Mouse (Mus musculus): ENCODE results near the gene Dzank1. TPM values are rescaled to one million over a fixed set of nuclear protein-coding genes. Genes with fewer than 3 reads are reported as not detected.

Dzank1 gene
- polyA plus RNA-seq, 1 experiment, result 1.6 TPM

DNA sequence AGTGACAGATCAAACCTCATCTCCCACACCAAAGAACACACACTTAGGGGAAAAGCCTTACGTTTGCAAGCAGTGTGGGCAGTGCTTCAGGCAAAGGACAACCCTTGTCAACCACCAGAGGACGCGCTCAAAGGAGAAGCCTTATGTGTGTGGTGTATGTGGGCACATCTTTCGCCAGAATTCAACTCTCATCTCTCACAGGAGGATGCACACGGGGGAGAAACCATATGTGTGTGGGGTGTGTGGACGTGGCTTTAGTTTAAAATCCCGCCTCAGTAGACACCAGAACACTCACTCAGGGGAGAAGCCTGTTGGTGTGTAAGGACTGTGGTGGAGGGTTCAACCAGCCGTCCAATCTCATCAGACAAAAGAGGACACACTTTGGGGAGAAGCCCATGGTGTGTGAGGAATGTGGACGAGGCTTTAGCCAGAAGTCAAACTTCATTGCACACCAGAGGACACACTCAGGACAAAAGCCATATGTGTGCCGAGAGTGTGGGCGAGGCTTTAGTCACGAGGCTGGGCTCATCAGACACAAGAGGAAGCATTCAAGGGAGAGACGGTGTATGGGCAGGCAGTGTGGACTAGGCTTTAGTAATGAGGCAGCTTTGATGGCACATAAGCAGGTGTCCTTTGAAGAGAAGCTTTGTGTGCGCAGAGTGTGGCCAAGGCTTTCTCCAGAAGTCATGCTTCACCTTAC is 61.2 kb downstream of the Dzank1 start:
- no peak for DNase-seq (ENCODE audit: low read depth)

GRCm38 (mm10) chr2:144464799-144465760 is 62.1 kb downstream of the Dzank1 start:
- no peak for DNase-seq (ENCODE audit: low read depth)

- DNase-seq (ENCODE audit: low read depth), result no peak
These were observed 63.0 kb downstream of the Dzank1 start for GRCm38 (mm10) chr2:144464182-144464581.

GRCm38 (mm10) chr2:144458975-144459754 is 68.0 kb downstream of the Dzank1 start:
- no peak for DNase-seq (ENCODE audit: low read depth)

GRCm38 (mm10) chr2:144458355-144458754 is 68.9 kb downstream of the Dzank1 start:
- DNase-seq (ENCODE audit: low read depth), result no peak

GRCm38 (mm10) chr2:144452364-144453008 is 74.7 kb downstream of the Dzank1 start:
- no peak for DNase-seq (ENCODE audit: low read depth)

- DNase-seq (ENCODE audit: low read depth), result no peak
These were observed 76.8 kb downstream of the Dzank1 start for GRCm38 (mm10) chr2:144450378-144450777.

- DNase-seq (ENCODE audit: low read depth), result no peak
These were observed 80.7 kb downstream of the Dzank1 start for GRCm38 (mm10) chr2:144446360-144446999.

GRCm38 (mm10) chr2:144441386-144441915 is 85.8 kb downstream of the Dzank1 start:
- peak; percentile 95 for DNase-seq (ENCODE audit: low read depth)

DNA sequence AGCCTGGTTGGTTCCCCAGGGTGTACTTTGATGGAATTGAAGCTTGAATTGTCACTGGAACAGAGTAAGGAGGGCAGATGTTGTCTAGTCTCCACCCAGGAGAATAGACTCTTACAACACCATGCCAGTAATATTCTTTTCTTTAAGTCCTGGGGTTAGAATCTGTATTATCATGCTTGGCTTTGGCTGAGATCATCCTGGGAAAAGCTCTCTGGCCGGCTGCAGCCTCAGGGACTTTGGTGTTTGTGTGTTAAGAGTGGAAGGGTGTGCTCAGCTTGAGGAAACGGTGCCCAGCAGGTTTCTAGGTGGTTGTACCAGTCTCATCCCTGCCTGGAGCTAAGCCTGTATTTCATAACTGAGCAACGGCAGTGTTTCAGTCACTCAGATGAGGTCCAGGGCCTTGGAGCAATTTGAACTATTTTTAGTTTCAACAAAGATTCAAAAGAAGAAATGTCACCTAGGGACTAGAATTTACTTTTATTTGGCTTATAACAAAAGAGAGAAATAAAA is 88.0 kb downstream of the Dzank1 start:
- peak; percentile 93 for DNase-seq (ENCODE audit: low read depth)

- no peak for DNase-seq (ENCODE audit: low read depth)
These were observed 88.8 kb downstream of the Dzank1 start for GRCm38 (mm10) chr2:144438424-144438823.

GRCm38 (mm10) chr2:144435679-144436078 is 91.5 kb downstream of the Dzank1 start:
- DNase-seq (ENCODE audit: low read depth), result no peak

DNA sequence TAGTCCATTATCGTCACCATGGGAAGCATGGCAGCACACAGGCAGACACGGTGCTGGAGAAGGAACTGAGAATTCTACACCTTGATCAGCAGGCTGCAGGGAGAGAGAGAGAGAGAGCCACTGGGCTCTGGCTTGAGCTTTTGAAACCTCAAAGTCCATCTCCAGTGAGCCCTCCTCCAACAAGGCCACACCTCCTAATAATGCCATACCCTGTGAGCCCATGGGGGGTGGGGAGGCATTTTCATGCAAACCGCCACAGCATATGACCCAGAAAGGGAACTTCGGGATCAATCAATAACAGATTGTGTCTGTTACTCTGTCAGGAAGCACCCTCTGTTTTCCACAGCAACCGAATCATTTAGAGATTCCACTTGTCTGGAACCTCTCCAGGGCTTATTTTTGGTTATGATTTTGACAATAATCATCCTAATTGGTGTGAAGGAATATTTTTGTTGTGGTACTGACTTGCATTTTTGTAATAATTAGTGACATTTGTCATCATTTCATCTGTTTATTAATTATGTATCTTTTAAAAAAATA is 95.9 kb downstream of the Dzank1 start:
- no peak for DNase-seq (ENCODE audit: low read depth)

GRCm38 (mm10) chr2:144429171-144429570 is 98.0 kb downstream of the Dzank1 start:
- DNase-seq (ENCODE audit: low read depth), result no peak

DNA sequence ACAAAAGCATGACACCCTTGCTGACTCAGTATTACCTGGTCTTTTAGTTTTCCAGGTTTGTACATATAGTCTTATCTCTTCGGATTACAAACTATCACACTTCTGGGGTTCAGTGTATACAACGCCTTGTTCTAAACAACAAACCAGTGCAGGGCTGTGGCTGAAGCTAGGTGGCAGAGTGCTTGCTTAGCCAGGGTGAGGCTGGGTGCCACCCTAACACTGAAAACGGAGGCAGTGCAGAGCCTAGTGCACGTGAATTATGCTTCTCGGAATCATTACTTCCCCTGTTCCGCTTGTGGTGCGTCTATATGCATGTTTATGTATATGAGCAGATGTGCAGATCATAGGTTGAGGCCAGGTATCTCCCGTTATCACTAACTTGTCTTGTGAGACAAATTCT is 98.6 kb downstream of the Dzank1 start:
- no peak for DNase-seq (ENCODE audit: low read depth)

GRCm38 (mm10) chr2:144427852-144428251 is 99.4 kb downstream of the Dzank1 start:
- DNase-seq (ENCODE audit: low read depth), result no peak

DNA sequence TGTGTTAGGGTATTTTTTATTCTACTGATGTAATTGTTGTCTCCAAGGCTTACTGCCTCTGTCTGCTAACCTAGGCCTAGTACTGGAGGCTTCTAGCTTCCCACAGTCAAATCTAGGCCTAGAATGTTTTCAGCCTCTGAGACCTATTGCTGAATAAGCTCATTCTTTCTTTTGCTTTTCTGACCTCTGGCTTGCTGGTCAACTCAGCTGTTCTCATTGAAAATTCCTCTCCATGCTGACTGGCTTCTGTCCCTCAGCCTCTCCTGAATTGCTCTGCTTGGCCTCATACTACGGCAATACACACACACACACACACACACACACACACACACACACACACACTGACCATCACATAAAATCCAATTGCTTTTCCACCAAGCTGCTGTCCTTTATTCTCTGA is 101.5 kb downstream of the Dzank1 start:
- no peak for DNase-seq (ENCODE audit: low read depth)

GRCm38 (mm10) chr2:144422094-144422675 is 105.0 kb downstream of the Dzank1 start:
- no peak for DNase-seq (ENCODE audit: low read depth)
